Mouse (Mus musculus) fat pad, adult 2 months (tissue): ENCODE measurements at regions not wholly inside any gene's neighbourhood (a gene's known extent, or its start where the extent isn't known, plus 50 kb on each side); places are given as distances from the start of the nearest gene placed in this dataset.

Experiments used
- DNase-seq: peaks from one replicate; pipeline ENCODE4 v3.0.0-alpha.2; 2011; ENCODE audit warnings: low read depth, low spot score; ENCODE audit errors: extremely low read depth

- no peak for DNase-seq
Measured at GRCm38 (mm10) chr7:125248386-125248785, 196.1 kb upstream of the Kdm8 start.

GRCm38 (mm10) chr7:125250385-125250784, 194.1 kb upstream of the Kdm8 start:
- DNase-seq: no peak

- no peak for DNase-seq
Measured at GRCm38 (mm10) chr7:125250970-125251585, 193.4 kb upstream of the Kdm8 start.

GRCm38 (mm10) chr7:125254302-125254701, 190.2 kb upstream of the Kdm8 start:
- DNase-seq: no peak

- no peak for DNase-seq
Measured at GRCm38 (mm10) chr7:125259016-125259415, 185.5 kb upstream of the Kdm8 start.

- no peak for DNase-seq
Measured at GRCm38 (mm10) chr7:125262133-125262532, 182.3 kb upstream of the Kdm8 start.

GRCm38 (mm10) chr7:125262672-125263365, 181.7 kb upstream of the Kdm8 start:
- no peak for DNase-seq

- DNase-seq: no peak
Measured at GRCm38 (mm10) chr7:125263756-125264155, 180.7 kb upstream of the Kdm8 start.

- DNase-seq: no peak
Measured at GRCm38 (mm10) chr7:125270711-125271110, 173.8 kb upstream of the Kdm8 start.

- DNase-seq: no peak
Measured at GRCm38 (mm10) chr7:125271356-125271755, 173.1 kb upstream of the Kdm8 start.

GRCm38 (mm10) chr7:125281371-125281770, 163.1 kb upstream of the Kdm8 start:
- peak; percentile 36 for DNase-seq

- DNase-seq: no peak
Measured at GRCm38 (mm10) chr7:125295226-125295625, 149.2 kb upstream of the Kdm8 start.

- no peak for DNase-seq
Measured at GRCm38 (mm10) chr7:125308433-125308832, 136.0 kb upstream of the Kdm8 start.

GRCm38 (mm10) chr7:125310971-125311370, 133.5 kb upstream of the Kdm8 start:
- no peak for DNase-seq

- DNase-seq: no peak
Measured at GRCm38 (mm10) chr7:125313604-125314003, 130.9 kb upstream of the Kdm8 start.

- DNase-seq: no peak
Measured at GRCm38 (mm10) chr7:125334769-125335168, 109.7 kb upstream of the Kdm8 start.

- no peak for DNase-seq
Measured at GRCm38 (mm10) chr7:125335586-125336165, 108.8 kb upstream of the Kdm8 start.

- DNase-seq: no peak
Measured at GRCm38 (mm10) chr7:125336826-125337225, 107.7 kb upstream of the Kdm8 start.

- DNase-seq: no peak
Measured at GRCm38 (mm10) chr7:125338177-125338751, 106.2 kb upstream of the Kdm8 start.

- no peak for DNase-seq
Measured at GRCm38 (mm10) chr7:125340326-125340905, 104.1 kb upstream of the Kdm8 start.

GRCm38 (mm10) chr7:125349606-125350005, 94.9 kb upstream of the Kdm8 start:
- DNase-seq: no peak

GRCm38 (mm10) chr7:125354211-125354610, 90.3 kb upstream of the Kdm8 start:
- no peak for DNase-seq
